Mouse (Mus musculus) heart, adult 18-20 months (tissue): ENCODE data around the gene Fgg. TPM values are rescaled to one million over a fixed set of nuclear protein-coding genes. Genes with fewer than 3 reads are reported as not detected.

ENCODE experiments used
- DNase-seq, 2 experiments: peaks; one replicate each; pipeline ENCODE4 v3.0.0; 2021 to 2022; ENCODE audit warnings: mixed read lengths in 1 of 2
- total RNA-seq, 2 experiments: library from RNA; stranded (reverse); gene quantifications; 2 replicates each; pipeline ENCODE4 v1.2.3; 2021

Fgg gene
- total RNA-seq, 2 experiments from 2014 or later: not detected

- DNase-seq: no peak
Measured at GRCm38 (mm10) chr3:83027546-83028251, 20.2 kb downstream of the Fgg start.

- no peak for DNase-seq
Measured at GRCm38 (mm10) chr3:83030331-83030730, 22.8 kb downstream of the Fgg start.

DNA sequence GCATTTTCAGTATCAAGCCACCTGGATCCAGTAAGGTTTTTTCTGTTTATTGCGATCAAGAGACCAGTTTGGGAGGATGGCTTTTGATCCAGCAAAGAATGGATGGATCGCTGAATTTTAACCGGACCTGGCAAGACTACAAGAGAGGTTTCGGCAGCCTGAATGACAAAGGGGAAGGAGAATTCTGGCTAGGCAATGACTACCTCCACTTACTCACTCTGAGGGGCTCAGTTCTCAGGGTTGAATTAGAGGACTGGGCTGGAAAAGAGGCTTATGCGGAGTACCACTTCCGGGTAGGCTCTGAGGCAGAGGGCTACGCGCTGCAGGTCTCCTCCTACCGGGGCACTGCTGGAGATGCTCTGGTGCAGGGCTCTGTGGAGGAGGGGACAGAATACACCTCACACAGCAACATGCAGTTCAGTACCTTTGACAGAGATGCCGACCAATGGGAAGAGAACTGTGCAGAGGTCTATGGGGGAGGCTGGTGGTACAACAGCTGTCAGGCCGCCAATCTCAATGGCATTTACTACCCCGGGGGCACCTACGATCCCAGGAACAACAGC is 25.3 kb downstream of the Fgg start:
- no peak for DNase-seq

DNA sequence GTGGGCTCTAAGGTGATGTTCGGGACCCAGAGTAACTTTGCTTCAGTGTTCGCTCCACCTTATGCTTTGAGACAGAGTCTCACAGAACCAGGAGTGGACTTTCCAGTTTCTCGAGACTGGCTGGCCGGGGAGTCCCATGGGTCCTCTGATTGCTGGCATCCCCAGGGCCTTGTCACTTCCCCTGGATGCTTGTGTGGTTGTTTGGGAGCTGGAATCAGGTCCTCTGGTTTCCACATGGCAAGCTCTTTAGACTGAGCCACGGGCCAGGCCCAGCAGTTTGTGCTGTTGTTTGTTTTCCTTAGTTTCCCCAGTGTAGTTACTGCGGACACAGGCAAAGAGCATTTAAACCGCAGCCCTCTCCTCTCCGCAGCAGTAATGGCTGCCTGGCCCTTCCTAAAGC is 26.3 kb downstream of the Fgg start:
- no peak for DNase-seq

GRCm38 (mm10) chr3:83038865-83039264 is 31.3 kb downstream of the Fgg start:
- no peak for DNase-seq

GRCm38 (mm10) chr3:83039666-83040065 is 32.1 kb downstream of the Fgg start:
- no peak for DNase-seq

GRCm38 (mm10) chr3:83042451-83042850 is 34.9 kb downstream of the Fgg start:
- no peak for DNase-seq

GRCm38 (mm10) chr3:83046649-83047048 is 39.1 kb downstream of the Fgg start:
- no peak for DNase-seq

DNA sequence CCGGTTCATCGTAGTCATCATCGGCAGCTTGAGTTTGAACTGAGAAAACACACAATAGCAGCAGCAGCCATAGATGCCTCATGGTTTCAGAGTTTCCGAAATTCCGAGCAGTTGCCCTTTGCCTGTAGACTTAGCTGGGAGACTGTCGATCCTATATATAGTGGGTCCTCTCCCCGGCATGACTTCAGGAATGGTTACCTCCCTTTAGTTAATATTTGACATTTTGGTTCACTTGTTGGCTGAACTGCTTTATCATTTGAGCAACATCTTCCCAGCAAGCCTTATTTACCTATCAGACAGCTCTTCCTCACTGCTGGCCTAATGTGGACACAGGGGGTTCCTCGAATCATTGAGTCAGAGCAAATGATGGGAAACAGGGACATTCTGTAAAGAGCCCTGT is 42.2 kb downstream of the Fgg start, which contains the start of gene Fgb:
Gene Fgb, minus strand, starts transcription at position 184 of the 400 bp plus-strand sequence.
- no peak for DNase-seq

- DNase-seq: no peak
Measured at GRCm38 (mm10) chr3:83050661-83051060, 43.1 kb downstream of the Fgg start.

GRCm38 (mm10) chr3:83052102-83052501 is 44.6 kb downstream of the Fgg start:
- DNase-seq: no peak

- DNase-seq: no peak
Measured at GRCm38 (mm10) chr3:83053126-83053525, 45.6 kb downstream of the Fgg start.

DNA sequence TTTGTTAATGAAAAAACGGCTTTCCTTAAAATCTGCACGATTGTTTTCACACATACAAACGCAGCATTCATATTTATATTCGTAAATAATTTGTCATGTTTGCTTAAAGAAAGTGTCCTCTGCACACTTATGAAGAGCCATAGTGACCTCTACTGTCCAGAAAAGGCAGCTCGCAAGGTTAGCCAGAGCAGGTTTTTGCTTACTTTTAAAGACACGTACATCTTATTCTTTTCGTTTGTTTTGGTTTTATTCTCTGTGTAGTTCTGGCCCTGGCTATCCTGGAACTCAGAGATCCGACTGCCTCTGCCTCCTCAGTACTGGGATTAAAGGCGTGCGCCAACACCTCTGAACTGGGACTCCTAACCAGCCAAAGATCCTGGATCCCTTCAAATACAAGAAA is 46.2 kb downstream of the Fgg start:
- DNase-seq: peak; percentile 12 to 57

GRCm38 (mm10) chr3:83054759-83055158 is 47.2 kb downstream of the Fgg start:
- DNase-seq: no peak

DNA sequence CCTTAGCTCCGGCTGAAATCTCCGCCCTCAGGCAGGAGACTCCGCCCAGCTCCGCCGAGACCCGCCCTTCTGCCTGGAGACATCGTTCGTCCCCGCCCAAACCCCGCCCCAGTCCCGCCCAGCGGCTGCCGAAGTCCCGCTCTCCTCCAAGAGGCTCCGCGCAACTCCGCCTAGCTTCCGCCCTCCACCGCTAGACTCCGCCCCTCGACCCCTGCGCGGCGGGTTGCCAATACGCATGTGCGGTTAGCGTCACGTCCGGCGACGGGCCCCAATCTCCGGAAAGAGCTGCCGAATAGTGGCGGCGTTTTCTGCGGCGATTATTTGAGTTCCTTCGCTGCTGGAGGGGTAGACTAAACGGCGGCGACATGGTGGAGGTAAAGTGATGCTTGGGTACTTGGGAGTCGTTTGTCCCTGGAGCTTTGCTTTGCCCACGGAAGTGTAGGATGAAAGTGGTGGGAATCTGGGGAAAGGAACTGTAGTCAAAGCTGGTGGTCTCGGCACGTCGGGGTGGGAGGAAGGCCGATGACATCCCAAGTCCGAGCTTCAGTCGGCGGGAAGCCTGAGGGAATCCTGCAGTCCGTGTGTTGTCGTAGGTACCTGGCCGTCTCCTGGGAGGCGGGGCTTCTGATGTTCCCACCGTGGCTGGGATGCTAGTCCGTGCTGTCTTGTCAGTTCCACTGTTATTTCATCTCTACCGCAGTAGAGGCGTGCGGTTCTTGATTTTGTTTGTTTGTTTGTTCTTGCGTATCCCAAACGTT is 47.9 kb downstream of the Fgg start, which contains the start of gene Plrg1:
Gene Plrg1, plus strand, starts transcription at position 242 of the 758 bp plus-strand sequence.
- peak; percentile 99 for DNase-seq

GRCm38 (mm10) chr3:83057046-83057445 is 49.5 kb downstream of the Fgg start:
- DNase-seq: no peak

Other genes with a start within 250 kb of the Fgg start
- under 1 TPM in 1 of 2 experiments, not detected in 1; 0.12 TPM for gene Rbm46, start 131.2 kb upstream of the Fgg start, total RNA-seq
- gene Lrat, start 103.8 kb upstream of the Fgg start, total RNA-seq: under 1 TPM; 0.05 to 0.33 TPM
- gene Fga, start 18.4 kb downstream of the Fgg start, total RNA-seq: not detected
- gene Fgb, start 42.1 kb downstream of the Fgg start, total RNA-seq: not detected
- 10 to 100 TPM; 26.8 to 29.4 TPM for gene Plrg1, start 47.8 kb downstream of the Fgg start, total RNA-seq
- under 1 TPM; 0.62 to 0.82 TPM for gene Dchs2, start 120.2 kb downstream of the Fgg start, total RNA-seq